Mouse (Mus musculus) kidney, adult 2 months (tissue): ENCODE data around the gene Uchl4. TPM values are rescaled to one million over a fixed set of nuclear protein-coding genes. Genes with fewer than 3 reads are reported as not detected.

ENCODE experiments used
- DNase-seq: peaks from one replicate; pipeline ENCODE4 v3.0.0; 2021
- H3K27ac ChIP-seq: fragments of 200-500 bp; 2 replicates; pipeline ENCODE4 v1.5.1; 2012; ENCODE audit warnings: low read depth, low read length, control low read depth, inconsistent platforms; ENCODE audit not compliant: insufficient read depth
- H3K27me3 ChIP-seq: fragments of 200-500 bp; replicated peaks from 2 replicates; pipeline ENCODE4 v1.6.1; 2012; ENCODE audit warnings: mild to moderate bottlenecking, moderate library complexity, low read length, inconsistent platforms; ENCODE audit not compliant: control insufficient read depth, insufficient read depth
- H3K36me3 ChIP-seq: fragments of 200-500 bp; 2 replicates; pipeline ENCODE4 v1.6.1; 2012; ENCODE audit warnings: mild to moderate bottlenecking, moderate library complexity, low read length, inconsistent platforms; ENCODE audit not compliant: control insufficient read depth, insufficient read depth
- H3K4me1 ChIP-seq: fragments of 200-500 bp; 2 replicates; pipeline ENCODE4 v1.6.1; 2011; ENCODE audit warnings: low read length; ENCODE audit not compliant: control insufficient read depth, insufficient read depth
- H3K4me3 ChIP-seq: fragments of 200-500 bp; 2 replicates; pipeline ENCODE4 v1.5.1; 2011; ENCODE audit warnings: mild to moderate bottlenecking, low read depth, low read length, control low read depth; ENCODE audit not compliant: insufficient read depth
- CTCF ChIP-seq: fragments of 200-500 bp; conservative IDR thresholded peaks from 2 replicates; pipeline ENCODE4 v1.5.1; 2011; ENCODE audit warnings: low read depth, mild to moderate bottlenecking, control low read depth, low read length, moderate library complexity, mixed read lengths; ENCODE audit not compliant: insufficient read depth, insufficient read length
- POLR2A ChIP-seq: fragments of 200-500 bp; IDR thresholded peaks from one replicate; pipeline ENCODE4 v1.6.1; 2011; ENCODE audit warnings: low read depth, low read length, control low read depth
- WGBS: fragments of 180-500 bp; shearing (Covaris S2); methylation state at CpG from one replicate; pipeline ENCODE4 v1.1.7; 2018; 5-methylcytosine and 5-hydroxymethylcytosine counted together
- polyA plus RNA-seq: library from polyadenylated mRNA; depleted of rRNA; stranded (reverse); fragments of >200 nt; gene quantifications from 2 replicates; pipeline ENCODE4 v1.2.3, GENCODE M21; 2012

Uchl4 gene
- polyA plus RNA-seq, 1 experiment, result 0.11 TPM

GRCm38 (mm10) chr9:64240681-64241080 is 5.7 kb downstream of the Uchl4 start:
- TF ChIP-seq POLR2A (no peak), CTCF (no peak)
- H3K36me3 ChIP-seq, result no peaks in the 10 kb centered on the region
- peaks cover 22% of the 10 kb centered on the region for H3K4me1 ChIP-seq
- no peak overlapping the region for H3K4me3 ChIP-seq
- H3K27me3 ChIP-seq, result no peaks in the 10 kb centered on the region
- H3K27ac ChIP-seq, result no peak overlapping the region
- 30% methylated on average over 8 of the region's 8 CpGs for WGBS
- peak; percentile 34 for DNase-seq

GRCm38 (mm10) chr9:64242381-64242831 is 7.4 kb downstream of the Uchl4 start:
- Histone ChIP-seq H3K4me1 (peaks cover 22% of the 10 kb centered on the region), H3K4me3 (no peak overlapping the region), H3K27ac (peak overlapping the region; percentile 35; the same call in 1 of the 2 replicates), H3K27me3 (no peaks in the 10 kb centered on the region), H3K36me3 (no peaks in the 10 kb centered on the region)
- peak; percentile 19 for DNase-seq
- 45% methylated on average over 6 of the region's 6 CpGs for WGBS
- TF ChIP-seq POLR2A (no peak), CTCF (no peak)

- 76% methylated on average over 1 of the region's 1 CpGs for WGBS
- TF ChIP-seq POLR2A (no peak), CTCF (no peak)
- no peak overlapping the region for H3K27ac ChIP-seq
- peaks cover 10% of the 10 kb centered on the region; the same call in 1 of the 2 replicates for H3K4me1 ChIP-seq
- no peak overlapping the region for H3K4me3 ChIP-seq
- no peak for DNase-seq
- no peaks in the 10 kb centered on the region for H3K27me3 ChIP-seq
- no peaks in the 10 kb centered on the region for H3K36me3 ChIP-seq
Measured at GRCm38 (mm10) chr9:64249371-64249770, 14.4 kb downstream of the Uchl4 start.

- no peaks in the 10 kb centered on the region for H3K27me3 ChIP-seq
- no peak overlapping the region for H3K4me3 ChIP-seq
- DNase-seq, result no peak
- H3K27ac ChIP-seq, result no peak overlapping the region
- no peaks in the 10 kb centered on the region for H3K36me3 ChIP-seq
- H3K4me1 ChIP-seq, result peaks cover 7% of the 10 kb centered on the region; the same call in 1 of the 2 replicates
- TF ChIP-seq POLR2A, result no peak
- TF ChIP-seq CTCF, result no peak
Measured at GRCm38 (mm10) chr9:64250111-64250730, 15.2 kb downstream of the Uchl4 start.

GRCm38 (mm10) chr9:64252591-64253020 is 17.6 kb downstream of the Uchl4 start:
- Histone ChIP-seq H3K27ac (peak overlapping the region; percentile 84), H3K27me3 (no peaks in the 10 kb centered on the region), H3K4me3 (peak overlapping the region; percentile 96), H3K36me3 (no peaks in the 10 kb centered on the region), H3K4me1 (peaks cover 7% of the 10 kb centered on the region; the same call in 1 of the 2 replicates)
- peak; percentile 60 for DNase-seq
- under 1% methylated on average over 16 of the region's 16 CpGs for WGBS
- TF ChIP-seq POLR2A (no peak), CTCF (no peak)

- peak within 1 kb of the TSS; percentile 96 for H3K4me3 ChIP-seq
- peak within 1 kb of the TSS; percentile 84 for H3K27ac ChIP-seq
- no peaks in the 10 kb centered on the region for H3K27me3 ChIP-seq
- peak; percentile 100 for DNase-seq
- no peaks in the 10 kb centered on the region for H3K36me3 ChIP-seq
- TF ChIP-seq CTCF (peak; percentile 80), POLR2A (peak; percentile 93)
- H3K4me1 ChIP-seq, result peaks cover 7% of the 10 kb centered on the region; the same call in 1 of the 2 replicates
- under 1% methylated on average over 89 of the region's 89 CpGs for WGBS
Measured at GRCm38 (mm10) chr9:64253021-64253904, 18.3 kb downstream of the Uchl4 start, which contains the start of gene Map2k1. Map2k1 (minus strand) TSS chr9:64253631.

DNA sequence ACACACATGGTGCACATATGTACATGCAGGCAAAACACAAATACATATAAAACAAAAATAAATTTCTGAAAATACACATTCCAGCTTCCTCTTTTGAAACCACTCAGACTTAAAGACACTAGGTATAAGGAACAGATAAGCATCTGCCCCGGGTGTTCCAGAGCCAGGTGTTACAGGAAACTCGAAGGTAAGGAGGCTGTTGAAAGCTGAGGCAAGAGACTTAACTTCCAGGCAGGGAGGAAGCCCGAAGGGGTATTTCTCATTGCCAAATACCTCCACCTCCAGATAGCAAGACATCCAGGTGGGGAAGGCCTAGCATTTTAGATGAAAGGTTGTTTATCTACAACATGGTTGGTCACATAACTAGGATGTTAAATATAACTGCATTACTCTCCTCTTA is 20.4 kb downstream of the Uchl4 start:
- TF ChIP-seq POLR2A (no peak), CTCF (no peak)
- WGBS, result 80% methylated on average over 3 of the region's 3 CpGs
- DNase-seq, result no peak
- no peaks in the 10 kb centered on the region for H3K27me3 ChIP-seq
- H3K4me1 ChIP-seq, result peaks cover 3% of the 10 kb centered on the region; the same call in 1 of the 2 replicates
- no peaks in the 10 kb centered on the region for H3K36me3 ChIP-seq
- no peak overlapping the region for H3K27ac ChIP-seq
- no peak overlapping the region for H3K4me3 ChIP-seq
